Mouse (Mus musculus) kidney, postnatal 14 days (tissue): ENCODE results near the gene Ssr1.
A peak's percentile ranks its signal among the peaks of the same experiment; 100 is the strongest.

Source experiments
- DNase-seq: peaks from one replicate; pipeline ENCODE4 v3.0.0; 2022; ENCODE audit warnings: mixed read lengths

Ssr1 gene

DNA sequence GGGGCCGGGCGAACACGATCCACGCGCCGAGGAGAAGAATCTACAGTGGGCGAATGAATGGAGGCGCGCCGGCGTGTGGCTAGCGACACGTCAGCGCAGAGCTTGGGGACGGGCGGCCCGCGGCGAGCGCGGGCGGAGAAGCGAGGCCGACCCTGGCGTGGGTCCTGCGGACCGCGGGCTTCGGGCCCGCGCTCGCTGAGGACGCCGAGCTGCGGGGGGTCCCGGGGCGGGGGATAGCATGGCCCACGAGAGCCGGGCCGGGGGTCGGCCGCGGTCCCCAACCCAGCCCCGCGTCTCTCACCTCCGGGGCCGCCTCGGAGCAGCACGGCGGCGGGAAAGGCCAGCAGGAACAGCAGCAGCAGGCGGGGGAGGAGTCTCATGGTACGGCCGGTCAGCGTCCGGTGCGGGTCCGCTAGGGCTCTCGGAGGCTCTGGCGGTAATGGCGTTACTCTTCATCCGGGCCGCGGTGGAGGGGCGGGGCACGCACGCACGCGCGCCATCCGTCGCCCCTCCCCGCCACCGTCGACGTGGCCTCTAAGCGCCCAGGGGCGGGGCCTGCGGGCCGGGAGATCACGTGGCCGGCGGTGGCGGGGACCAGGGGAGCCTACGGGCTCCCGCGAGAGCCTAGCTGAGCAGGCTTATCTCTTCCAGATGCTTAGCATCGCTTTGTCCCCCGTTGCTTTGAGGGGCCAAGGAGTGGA, at the start of gene Ssr1:
Gene Ssr1, minus strand, starts transcription at position 514 of the 701 bp plus-strand sequence.
- DNase-seq = peak; percentile 98

GRCm38 (mm10) chr13:38037811-38038210, 43.8 kb upstream of the Ssr1 start:
- peak; percentile 20 for DNase-seq

DNA sequence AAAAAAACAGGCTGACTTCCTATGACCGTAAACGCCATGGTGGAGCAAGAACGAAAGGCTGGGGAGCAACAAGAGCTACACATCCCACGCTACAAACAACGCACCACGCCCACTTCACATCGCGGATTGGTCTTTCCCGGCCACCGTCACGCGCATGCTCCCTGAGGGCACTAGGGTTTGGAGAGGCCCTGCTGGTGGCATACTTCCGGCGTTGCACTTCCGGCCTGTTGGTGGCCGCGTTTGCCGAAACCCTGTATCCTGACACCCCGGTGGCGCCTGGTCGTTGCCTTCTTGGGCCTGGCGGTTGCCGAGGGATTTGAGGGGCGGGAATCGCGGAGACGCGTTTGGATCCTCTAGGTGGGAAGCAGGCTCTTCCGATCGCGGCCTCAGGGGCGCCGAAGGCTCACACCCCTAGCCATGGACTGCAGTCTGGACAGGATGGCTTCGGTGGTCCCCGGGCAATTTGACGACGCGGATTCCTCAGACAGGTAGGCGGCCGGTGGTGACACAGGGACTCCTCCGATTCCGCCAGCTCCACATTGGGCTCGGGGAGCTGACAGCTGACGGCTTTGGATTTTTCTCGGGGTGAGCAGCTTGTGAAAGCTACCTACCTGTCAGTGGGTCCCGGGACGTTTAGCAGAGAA, 43.1 kb upstream of the Ssr1 start, which contains the start of gene Cage1:
Gene Cage1, minus strand, starts transcription at position 26 of the 644 bp plus-strand sequence.
- peak; percentile 97 for DNase-seq

GRCm38 (mm10) chr13:38036343-38037043, 42.5 kb upstream of the Ssr1 start, which contains the start of gene Riok1:
TSS of gene Riok1 (plus strand) at chr13:38036995.
- peak; percentile 2 for DNase-seq

DNA sequence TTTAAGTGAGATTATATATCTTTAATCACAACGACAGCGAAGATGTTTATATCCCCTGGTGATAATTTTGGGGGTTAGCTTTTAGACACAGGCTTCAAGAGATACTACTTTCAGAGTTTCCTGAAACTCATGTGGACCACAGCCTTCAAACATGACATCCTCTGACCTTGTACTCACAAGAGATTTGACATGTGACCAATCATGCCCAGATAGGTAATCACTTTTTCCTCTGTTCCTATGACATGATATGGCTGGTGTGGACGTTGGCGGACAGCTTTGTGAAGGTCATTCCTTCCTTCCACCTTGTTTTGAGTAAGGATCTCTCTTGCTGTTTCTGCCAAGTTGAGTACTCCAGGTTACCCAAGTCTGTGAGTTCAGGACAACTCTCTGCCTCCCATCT, 34.4 kb upstream of the Ssr1 start:
- no peak for DNase-seq

GRCm38 (mm10) chr13:38027618-38028248, 33.7 kb upstream of the Ssr1 start:
- DNase-seq = no peak

DNA sequence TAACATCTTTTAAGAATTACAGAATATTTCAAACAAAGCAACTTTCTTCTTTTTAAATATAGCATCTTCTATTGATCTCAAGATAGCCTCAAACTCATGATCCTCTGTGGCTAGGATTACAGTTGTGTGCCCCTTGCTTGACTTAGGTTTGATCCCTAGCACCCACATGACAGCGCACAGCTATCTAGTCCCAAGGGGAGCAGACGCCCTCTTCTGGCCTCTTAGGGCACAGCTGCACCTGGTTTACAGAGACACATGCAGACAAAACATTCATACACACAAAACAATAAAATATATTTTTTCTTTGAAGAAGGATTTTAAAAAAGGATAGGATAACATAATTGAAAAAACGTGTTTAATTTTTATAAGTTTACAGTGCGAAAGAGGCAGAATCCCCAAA, 31.9 kb upstream of the Ssr1 start:
- DNase-seq = no peak

DNA sequence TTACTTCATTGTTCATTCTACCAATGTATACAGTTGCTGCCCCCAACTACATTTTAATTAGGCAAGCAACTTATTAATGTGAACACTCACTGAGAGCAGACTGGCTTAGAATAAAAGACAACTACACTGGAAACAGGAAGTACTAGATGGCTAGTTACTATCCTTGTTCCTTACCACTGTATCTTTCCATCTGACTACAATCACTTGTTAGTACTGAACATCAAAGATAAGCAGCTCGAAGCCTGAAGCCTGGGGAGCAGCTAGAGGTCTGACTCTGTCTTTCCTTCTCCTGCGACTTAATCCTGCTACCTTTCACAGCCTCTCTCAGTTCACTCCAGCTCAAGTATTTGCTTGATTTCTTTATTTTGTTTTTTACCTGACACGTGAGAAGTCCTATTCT, 24.8 kb upstream of the Ssr1 start:
- DNase-seq = no peak

DNA sequence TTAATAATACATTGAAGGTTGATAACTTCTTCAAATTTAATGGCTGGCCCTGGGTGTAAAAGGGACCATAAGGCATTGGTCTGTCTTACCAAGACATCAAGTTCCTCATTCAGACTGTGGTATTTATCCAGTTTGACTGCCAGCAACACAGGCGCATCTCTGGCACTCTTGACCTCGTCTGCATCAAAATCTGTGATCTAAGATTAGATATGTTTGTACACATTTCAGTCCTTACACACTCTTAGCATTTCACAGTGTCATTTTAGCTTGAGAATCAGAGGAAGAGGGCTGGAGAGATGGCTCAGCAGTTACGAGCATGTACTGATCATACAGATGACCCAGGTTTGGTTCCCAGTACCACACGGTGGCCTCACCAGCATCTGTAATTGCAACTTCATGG, 21.6 kb upstream of the Ssr1 start:
- DNase-seq = no peak

- no peak for DNase-seq
Observed at GRCm38 (mm10) chr13:38012436-38012835, 18.4 kb upstream of the Ssr1 start.

DNA sequence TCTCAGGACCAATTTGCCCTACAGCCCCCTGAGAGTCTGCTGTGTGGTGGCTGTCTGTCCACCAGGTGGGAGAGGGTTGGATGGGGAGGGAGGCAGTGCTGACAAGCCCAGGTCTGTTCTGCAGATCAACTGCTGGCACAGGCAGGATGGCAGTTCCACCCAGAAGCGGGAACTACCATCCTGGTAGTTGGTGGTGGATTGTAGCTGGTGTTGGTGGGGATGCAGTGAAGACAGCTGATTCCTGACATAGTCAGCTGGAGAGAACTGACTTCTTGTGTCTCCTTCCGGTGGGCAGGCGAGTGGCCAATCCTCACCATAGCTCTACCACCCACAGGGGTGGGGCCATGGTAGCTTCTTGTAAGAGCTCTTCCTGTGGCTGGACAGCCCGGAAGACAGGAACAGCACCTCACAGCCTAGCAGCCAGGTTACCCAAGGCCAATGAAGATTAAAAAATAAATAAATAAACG, 16.5 kb upstream of the Ssr1 start:
- DNase-seq = no peak

- no peak for DNase-seq
Observed at GRCm38 (mm10) chr13:38009721-38010408, 15.8 kb upstream of the Ssr1 start.

GRCm38 (mm10) chr13:38007972-38008371, 14.0 kb upstream of the Ssr1 start:
- DNase-seq = no peak

DNA sequence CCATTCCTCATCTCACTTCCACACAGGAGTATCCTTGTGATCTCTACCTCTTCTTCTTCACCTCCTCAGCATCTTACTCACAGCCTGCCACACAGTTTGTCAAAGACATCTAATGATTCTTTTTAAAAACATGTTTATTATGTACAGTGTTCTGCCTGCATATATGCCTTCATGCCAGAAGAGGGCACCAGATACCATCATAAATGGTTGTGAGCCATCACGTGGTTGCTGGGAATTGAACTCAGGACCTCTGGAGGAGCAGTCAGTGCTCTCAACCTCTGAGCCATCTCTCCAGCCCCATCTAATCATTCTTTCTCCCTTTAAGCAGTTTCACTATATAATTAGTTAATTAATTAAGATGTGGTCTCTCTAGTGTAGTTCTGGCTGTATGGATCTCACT, 8.4 kb upstream of the Ssr1 start:
- DNase-seq = no peak

DNA sequence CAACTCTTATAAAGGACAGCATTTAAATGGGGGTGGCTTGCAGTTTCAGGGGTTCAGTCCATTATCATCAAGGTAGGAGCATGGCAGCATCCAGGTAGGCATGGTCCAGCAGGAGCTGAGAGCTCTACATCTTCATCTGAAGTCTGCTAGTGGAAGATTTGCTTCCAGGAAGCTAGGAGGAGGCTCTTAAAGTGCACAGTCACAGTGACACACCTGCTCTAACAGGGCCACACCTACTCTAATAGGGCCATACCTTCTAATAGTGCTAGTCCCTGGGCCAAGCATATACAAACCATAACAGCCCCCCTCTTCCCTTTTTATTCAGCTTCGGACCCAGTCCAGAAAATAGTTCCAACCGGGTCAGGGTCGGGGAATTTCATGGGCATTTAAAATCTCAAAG, 5.7 kb upstream of the Ssr1 start:
- DNase-seq = no peak

DNA sequence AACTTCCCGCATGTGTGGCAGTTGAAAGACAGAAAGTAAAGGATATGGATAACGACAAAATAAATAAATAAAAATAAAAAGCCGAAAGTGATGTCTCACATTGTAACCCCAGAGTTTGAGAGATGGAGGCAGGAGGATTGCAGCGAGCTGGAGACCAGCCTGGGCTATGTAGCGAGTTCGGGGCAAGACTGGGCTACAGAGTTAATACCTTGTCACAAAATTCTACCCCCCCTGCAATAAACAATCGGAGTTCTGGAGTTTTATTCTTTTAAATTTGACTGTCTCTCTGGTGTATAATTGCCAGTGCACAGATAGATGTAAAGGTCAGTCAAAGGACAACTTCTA, 360 bp upstream of the Ssr1 start:
- no peak for DNase-seq

DNA sequence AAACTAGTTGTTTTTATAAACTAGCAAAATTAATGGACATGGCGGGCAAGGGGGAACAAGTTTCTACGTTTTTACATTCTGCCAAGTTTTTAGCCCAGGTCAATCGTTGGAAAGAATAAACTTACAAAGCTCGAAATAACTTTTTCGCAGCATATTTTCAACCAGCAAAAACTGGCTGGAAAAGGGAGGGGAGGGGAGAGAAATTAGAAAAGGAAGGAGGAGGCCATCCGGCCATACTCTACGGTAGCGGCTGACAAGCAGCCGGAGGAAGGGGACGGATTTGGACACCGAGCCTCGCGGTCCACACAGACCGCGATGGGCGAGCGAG, 677 bp downstream of the Ssr1 start:
- DNase-seq = no peak

DNA sequence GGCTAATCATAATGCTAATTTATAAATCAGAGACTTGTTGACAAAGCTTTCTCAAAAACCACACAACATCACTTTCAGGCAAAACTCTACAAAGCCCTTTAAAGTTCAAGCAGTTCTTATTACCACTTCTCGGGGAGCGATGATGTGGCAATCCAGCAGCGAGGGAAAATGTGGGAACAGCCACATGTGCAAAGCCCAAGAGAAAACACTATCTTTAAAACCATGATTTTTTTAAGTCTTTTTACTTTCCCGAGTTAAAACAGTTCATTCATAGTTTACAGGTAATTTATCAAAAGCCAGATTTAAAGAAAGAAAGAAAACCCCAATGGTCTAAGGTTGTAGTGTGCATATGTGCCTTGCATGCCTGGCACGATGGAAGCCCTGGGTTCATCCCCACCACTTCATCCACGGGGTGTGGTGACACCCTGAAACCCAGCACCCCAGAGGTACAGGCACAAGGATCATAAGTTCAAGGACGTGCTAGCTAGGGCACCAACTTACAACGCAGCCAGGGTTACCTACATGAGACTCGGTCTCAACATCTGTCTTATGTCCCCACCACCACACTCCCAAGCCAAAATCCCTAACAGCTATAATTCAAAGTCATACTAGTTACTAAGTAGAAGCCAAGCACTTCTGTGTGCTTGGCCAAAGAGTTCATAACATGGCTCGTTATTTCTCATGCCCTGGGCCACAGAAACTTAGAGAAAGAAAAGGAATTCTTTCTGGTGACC, 1.2 kb downstream of the Ssr1 start:
- no peak for DNase-seq

- DNase-seq = no peak
Observed at GRCm38 (mm10) chr13:37989701-37990100, 4.3 kb downstream of the Ssr1 start.

DNA sequence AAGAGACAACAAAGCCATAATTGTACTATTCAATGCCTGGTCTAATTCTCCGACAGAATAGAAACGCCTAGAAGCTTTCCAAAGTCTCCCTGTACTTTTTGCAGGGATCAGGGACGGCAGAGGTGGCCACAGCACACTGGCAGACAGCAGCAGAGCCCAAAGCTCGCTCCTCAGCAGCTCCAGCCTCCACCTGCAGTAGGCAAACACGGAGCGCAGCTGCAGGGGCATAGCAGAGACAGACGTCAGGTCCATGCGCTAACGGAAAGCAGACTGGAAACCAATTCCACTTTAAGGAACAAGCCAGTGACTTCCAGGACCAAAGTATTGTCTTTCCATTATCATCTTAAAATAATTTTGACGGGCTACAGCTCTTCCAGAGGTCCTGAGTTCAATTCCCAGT, 7.9 kb downstream of the Ssr1 start:
- no peak for DNase-seq

- DNase-seq = no peak
Observed at GRCm38 (mm10) chr13:37981063-37981462, 13.0 kb downstream of the Ssr1 start.

DNA sequence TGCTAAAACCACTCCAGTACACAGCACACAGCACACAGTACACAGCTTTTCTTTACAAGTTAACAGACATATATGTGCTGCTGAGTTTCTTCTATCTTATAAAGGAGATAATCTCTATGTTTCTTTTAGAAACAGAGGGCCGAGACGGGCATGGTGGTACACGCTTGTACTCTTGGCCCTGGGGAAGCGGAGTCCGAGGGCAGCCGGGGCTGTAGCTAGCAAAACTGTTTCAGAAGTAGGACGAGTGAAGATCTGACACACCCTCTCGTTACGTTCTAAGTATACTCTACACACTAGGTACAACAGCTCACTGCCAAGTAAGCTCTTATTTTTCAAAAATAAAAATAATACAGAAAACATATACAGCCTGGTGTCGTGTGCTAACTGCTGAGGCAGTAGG, 13.7 kb downstream of the Ssr1 start:
- DNase-seq = no peak
